Mouse (Mus musculus): ENCODE data around the gene Wnt7b. TPM values are rescaled to one million over a fixed set of nuclear protein-coding genes. Genes with fewer than 3 reads are reported as not detected.

Gene Wnt7b
- total RNA-seq (2021): 10 to 100 TPM; 44.7 to 48.8 TPM

DNA sequence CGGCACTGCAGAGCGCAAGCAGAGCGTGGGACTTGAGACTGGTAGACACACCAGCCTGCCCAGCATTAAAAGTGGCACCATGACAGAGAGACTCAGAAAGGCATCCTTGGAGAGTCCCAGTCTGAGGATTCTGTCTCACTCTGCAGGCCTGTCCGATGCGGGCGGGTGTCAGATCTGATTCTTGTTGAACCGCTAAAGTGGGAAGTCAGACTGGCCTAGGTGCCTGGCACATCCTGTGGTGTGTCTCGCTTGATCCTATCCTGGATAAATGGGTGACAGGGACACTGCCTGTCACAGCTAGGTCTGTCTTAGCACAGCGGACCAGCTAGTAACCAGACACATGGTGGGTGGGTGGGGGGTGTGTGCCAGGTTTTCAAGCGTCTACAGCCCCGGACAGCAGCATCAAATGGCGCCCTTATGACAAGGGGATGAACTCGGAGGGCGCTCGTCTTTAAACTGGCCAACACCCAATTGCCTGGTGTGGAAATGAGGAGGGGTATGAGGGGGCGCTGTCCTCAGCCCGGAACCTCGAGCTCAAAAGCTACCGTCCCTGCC, at the start of gene Wnt7b:
Gene Wnt7b, minus strand, starts transcription at position 118 of the 555 bp plus-strand sequence.
- no peak for DNase-seq

- no peak for DNase-seq
Observed at GRCm38 (mm10) chr15:85631591-85631990, 49.3 kb upstream of the Wnt7b start.

DNA sequence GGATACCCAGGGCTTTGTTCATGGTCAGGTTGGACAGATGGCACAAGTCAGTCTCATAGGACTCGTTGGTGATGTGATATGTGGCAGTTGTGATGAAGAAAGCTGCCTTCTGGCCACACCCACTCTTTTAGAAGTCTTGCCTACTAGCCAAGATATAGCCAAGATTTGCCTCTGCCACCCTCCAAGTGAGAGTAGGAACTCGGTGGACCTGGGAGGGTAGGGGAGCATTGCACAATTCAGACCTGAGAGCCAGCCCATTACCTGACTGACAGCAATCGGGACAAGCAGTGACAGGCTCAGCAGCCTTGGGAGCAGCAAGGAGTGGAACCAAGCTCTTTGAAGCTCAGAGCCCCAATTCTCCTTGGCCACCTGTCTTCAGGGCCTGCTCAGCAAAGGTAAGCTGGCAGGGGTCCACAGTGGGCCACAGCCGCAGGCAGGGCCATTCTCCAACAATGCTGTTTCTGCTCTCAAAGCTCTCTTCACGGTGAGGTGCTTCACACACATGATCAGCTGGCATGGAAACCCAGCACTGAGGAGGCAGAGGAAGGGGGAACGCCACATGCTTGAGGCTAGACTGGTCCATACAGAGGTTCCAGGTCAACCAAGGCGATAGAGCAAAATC, 47.8 kb upstream of the Wnt7b start:
- DNase-seq: no peak

- peak; percentile 71 to 73 for DNase-seq
Observed at GRCm38 (mm10) chr15:85625666-85626279, 43.5 kb upstream of the Wnt7b start.

- no peak for DNase-seq
Observed at GRCm38 (mm10) chr15:85622213-85622612, 39.9 kb upstream of the Wnt7b start.

GRCm38 (mm10) chr15:85615537-85616100, 33.3 kb upstream of the Wnt7b start:
- no peak for DNase-seq

GRCm38 (mm10) chr15:85615075-85615474, 32.8 kb upstream of the Wnt7b start:
- DNase-seq: no peak

DNA sequence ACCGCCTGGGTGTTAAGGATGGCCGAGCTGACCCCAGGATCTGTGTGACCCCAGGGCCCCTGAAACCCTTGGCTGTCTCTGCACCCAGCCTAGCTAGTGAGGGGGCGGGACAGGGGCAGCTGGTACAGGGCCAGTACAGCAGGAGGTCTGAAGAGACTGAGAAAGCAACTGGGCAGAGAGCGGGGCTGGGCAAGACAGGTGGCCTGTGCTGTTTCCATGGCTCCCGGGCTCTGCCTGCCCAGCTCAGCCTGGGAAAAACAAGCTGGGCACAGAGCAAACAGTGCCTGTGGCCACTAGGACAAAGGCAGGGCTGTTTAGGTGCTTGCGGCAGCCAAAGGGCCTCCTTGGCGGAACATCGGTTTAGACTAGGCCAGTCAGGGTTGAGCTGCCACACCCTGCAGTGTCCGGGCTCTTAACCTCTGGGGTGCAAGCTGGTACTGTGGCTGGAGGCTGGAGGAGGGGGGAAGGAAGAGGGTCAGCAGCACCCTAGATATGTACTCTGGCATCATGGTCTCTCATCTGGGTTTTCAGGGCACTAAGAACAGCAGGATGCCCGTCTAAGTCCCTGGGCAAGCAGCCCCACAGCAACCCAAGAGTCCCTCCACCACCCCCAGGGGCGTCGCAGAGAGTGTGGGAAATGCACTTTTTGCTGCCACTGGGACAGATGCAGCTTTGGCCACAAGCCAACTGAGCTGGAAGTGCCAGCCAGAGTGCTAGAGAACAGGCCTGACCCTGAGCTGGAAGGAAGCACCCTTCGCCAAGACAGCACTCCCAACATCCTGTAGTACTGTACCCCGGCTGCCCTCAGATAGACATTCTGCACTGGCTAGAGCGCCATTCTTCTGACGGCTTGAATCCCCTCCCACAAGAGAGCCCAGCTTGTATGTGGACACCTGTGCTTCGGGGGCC, 31.3 kb upstream of the Wnt7b start:
- peak; percentile 71 to 85 for DNase-seq

DNA sequence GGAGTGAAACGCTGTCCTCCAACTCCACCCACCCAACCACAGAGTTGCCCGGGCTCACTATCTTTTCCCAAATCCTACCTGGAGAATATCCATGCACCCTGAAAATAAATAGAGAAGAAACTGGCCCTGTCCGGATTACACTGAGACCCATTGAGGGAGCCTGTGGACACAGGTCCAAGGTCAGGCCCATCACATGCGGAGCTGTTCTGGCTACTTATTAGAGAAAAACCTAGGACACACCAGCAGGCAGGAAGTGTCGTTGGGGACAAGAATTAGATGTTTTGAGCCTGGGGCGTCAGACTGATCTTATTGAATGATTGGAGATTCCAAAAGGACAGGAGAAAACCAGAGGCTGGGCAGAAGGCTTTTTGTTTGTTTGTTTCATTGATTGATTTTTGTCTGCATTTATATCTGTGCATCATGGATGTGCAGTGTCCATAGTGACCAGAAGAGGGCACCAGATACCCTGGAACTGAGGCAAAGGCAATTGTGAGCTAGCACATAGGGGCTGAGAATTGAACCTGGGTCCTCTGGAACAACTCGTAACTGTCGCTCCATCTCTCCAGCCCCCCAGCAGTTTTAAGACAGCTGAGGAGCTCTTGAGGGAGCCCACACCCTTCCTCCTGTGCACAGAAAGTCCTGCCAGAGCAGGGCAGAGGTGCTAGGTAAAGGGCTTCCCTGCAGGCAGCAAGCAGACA, 30.5 kb upstream of the Wnt7b start:
- DNase-seq: peak in 1 of 2 experiments; percentile 41

DNA sequence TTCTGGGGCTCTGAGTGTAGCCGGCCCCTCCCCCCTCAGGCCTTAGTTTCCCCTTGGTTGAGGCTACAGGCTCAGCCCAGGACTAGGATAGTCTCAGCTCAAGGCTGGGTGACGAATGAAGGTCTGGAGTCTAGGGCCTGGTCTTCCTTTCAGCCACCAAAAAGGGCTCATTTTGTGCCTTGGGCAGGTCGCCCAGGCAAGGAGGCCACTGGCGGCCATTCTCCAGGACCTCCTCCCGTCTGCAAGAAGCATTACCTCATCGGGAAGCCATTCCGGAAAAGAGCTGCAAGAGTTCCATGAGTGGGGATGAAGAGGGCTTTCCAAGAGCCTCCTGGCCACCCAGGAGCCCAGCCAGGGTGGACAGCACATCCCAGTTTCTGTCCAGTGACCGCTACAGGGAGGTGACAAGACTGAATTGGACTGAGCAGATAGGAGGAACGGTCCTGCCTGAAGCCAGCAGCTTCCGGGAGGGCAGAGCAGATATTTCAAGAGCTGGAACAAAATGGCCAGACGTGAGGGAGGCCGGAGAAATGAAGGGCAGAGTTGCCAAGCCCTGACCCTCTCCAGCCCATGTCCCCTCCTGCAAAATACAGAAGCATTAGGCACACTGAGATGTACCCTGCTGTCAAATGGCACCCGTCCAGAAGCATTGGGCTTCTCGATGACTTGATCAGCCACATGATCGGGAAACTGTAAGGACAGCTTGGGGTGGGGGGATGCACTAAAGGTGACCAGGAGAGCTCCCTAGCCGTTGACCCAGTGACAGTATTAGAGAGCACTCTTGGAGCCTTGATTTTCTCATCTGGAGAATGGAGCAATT, 29.6 kb upstream of the Wnt7b start:
- DNase-seq: peak; percentile 41 to 58

GRCm38 (mm10) chr15:85610618-85611218, 28.4 kb upstream of the Wnt7b start:
- peak; percentile 72 to 77 for DNase-seq

- DNase-seq: no peak
Observed at GRCm38 (mm10) chr15:85610120-85610519, 27.8 kb upstream of the Wnt7b start.

- DNase-seq: no peak
Observed at GRCm38 (mm10) chr15:85609266-85610004, 27.2 kb upstream of the Wnt7b start.

DNA sequence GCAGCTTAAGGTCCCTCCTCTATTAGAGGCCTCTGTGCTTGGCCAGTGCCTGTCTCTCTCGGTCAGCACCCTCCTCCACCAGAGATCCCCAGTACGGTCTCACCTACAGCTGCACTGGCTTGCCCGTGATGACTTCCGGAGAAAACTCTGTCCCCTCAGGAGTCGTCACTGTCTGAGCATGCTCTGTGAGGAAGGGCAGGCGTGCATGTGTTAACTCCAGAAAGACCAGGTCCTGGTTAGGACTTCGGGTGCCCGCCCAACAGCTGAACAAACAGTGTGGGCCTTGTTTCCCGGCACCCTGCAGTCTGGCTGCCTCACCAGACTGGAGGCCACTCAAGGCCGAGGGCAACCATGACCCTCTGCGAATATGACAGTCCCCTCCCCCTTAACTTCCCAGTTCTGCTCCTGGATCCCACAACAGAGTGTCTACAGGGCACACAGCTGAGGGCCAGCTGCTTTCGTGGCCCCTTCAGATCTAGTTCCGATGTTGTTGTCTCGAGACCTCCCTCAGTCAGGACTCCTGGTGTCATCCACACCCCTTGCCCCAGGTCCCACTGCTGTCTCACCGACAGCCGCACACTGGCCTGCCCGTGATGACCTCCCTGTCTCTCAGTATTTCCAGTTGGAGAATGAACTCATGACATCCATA, 23.8 kb upstream of the Wnt7b start:
- DNase-seq: no peak

GRCm38 (mm10) chr15:85604938-85605337, 22.7 kb upstream of the Wnt7b start:
- no peak for DNase-seq

GRCm38 (mm10) chr15:85604507-85604906, 22.2 kb upstream of the Wnt7b start:
- no peak for DNase-seq

DNA sequence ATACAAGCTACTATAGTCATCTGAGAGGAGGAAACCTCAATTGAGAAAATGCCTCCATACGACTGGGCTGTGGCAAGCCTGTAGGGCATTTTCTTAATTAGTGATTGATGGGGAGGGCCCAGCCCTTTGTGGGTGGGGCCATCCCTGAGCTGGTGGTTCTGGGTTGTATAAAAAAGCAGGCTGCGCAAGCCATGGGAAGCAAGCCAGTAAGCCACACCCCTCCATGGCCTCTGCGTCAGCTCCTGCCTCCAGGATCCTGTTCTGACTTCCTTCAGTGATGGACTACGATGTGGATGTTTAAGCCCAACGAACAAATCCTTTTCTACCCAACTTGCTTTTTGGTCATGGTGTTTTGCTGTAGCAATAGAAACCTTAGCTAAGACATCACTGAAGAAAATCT, 21.1 kb upstream of the Wnt7b start:
- no peak for DNase-seq

- no peak for DNase-seq
Observed at GRCm38 (mm10) chr15:85602733-85603132, 20.5 kb upstream of the Wnt7b start.

- DNase-seq: no peak
Observed at GRCm38 (mm10) chr15:85602021-85602420, 19.7 kb upstream of the Wnt7b start.
